Mouse (Mus musculus) heart, adult 8-10 months (tissue): ENCODE measurements around the gene Zc2hc1c. TPM values are rescaled to one million over a fixed set of nuclear protein-coding genes. Genes with fewer than 3 reads are reported as not detected.

Experiments
- DNase-seq: peaks from one replicate; pipeline ENCODE4 v3.0.0; 2022; ENCODE audit warnings: low spot score
- total RNA-seq, 4 experiments: library from RNA; stranded (reverse); gene quantifications; 2 replicates each; pipeline ENCODE4 v1.2.4; 2022

The Zc2hc1c gene
- total RNA-seq, 4 experiments from 2014 or later: 2.6 to 3.2 (median 2.6) TPM

DNA sequence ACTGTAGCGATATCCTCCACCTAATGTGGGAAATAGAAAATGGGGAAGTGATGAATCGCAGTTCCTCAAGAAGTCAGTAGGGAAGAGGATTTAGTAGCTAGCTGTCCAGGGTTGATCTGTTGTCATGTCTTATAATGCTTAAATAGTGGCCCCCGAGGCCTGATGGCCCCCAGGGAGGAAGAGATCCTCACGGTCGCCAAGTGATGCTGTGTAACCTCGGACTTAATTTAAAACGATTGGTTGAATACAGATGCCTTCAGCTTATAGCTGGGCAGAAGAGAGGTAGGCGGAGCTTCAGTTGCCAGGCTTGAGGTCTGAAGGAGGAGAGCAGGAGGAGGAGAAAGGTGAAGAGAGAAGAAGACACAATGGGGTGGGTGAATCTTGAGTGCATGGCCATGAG, 4.1 kb upstream of the Zc2hc1c start:
- no peak for DNase-seq

DNA sequence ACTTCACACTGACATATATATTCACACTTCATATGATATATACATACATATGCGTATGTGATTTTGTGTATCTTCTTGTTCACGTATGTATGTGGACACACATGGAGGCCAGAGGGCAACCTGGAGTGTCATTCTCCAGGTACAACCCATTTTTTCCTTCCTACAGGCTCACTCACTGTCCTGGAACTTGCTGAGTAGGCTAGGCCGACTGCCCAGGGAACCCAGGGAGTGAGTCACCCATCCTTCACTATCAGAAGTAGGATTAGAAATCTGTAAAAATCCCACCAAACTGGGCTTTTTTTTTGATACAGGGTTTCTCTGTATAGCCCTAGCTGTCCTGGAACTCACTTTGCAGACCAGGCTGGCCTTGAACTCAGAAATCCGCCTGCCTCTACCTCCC, 3.4 kb upstream of the Zc2hc1c start:
- no peak for DNase-seq

DNA sequence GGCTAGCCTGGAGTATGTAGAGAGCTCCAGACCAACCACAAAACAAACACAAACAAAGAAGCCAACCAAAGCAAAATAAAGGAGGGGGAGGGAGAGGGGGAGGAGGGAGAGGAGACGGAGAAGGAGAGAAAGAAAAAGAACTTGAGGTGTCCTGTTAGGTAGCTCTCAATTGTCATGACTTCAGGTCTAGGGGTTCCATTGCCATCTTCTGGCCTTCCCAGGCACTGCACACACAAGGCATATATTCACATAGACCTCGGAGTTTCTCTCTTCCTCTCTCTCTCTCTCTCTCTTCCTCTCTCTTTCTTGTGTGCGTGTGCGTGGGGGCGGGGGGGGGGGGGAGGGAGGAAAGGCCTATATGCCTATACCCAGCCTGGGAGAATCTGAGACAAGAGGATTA, 1.4 kb upstream of the Zc2hc1c start:
- DNase-seq: no peak

DNA sequence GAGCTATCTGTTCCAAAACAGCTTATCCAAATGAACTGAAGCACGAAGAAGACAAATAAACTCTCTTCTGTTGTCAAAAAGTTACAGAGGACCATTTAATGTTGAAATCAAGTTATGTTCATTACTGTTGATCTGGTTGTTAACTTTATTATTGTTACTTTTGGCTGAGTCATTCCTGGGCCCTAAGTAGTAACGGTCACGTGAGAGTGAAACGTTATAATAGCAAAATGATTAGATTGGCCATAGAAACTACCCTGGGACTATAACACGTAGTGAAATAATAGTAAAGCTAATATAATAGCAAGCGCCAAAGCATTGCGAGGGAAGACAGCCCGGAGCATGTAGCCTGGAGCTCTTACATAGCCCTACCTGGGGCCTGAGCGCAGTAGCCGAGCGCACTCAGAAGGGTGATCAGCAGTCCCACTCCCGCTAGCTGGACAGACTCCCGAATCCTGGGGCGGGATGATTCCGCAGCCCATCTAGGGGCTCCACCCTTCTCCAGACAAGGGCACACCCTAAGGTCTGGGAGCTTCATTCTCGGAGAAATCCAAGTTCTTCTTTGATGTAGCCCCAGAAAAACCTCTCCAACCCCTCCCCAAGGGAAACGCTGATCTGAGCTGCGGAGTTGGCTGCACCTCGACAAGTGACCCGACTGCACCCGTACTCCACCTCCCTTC, 444 bp upstream of the Zc2hc1c start, which contains the start of gene Acyp1:
Acyp1 (minus strand) TSS at position 630 of the 677 bp plus-strand sequence.
- no peak for DNase-seq

DNA sequence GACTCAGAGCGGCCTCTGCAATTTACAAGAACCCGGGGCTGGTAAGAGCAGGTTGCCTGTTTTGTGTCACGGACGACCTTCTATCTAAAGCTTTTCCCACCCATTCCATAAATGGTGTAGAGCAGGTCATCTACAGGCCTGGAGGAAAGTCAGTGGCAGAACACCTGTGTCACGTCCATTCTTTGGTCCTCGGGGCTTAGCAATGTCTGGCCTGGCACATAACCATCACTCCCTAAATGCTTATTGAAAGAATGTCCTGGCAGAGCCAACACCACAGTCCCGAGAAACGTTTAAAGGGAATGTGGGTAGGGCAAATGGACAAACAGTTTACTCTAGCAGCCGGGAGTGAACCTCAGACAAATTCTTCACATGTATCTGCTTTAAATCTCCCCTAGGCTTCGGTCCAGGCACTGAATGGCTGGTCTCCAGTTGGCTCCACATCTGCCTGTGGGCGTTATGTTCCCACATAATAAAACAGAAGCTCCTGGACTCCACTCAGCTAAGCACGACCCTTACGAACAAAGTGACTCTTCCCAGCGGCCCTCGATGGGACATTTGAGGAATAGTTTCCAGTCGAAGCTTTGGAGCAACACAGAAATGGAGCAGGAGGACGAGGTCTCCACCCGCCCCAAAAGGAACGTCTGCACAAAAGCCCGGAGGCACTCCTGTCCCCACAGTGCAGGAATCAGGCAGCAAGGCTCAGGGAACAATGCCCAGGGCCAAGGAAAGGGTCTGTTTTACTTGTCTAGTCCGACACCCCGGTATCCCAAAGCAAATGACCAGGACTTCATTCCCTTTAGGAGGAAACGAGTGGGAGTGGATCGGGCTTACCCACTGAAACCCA, 988 bp downstream of the Zc2hc1c start:
- DNase-seq: no peak

DNA sequence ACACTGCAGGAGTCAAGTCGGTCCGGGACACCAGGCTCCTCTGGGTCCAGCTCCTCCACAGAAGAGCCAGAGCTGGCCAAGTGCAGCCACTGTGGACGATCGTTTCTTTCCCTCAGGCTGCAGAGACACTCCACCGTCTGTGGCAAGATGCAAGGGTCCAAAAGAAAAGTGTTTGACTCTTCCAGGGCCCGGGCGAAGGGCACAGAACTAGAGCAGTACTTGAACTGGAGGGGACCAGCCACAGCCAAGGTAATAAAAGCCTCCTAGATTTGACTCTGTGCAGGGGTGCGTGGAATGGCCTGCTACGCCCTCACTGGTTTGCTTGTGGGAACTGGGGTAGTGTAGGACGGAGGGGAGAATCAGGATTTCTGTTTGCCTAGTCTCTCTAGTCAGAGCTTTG, 2.2 kb downstream of the Zc2hc1c start:
- no peak for DNase-seq

DNA sequence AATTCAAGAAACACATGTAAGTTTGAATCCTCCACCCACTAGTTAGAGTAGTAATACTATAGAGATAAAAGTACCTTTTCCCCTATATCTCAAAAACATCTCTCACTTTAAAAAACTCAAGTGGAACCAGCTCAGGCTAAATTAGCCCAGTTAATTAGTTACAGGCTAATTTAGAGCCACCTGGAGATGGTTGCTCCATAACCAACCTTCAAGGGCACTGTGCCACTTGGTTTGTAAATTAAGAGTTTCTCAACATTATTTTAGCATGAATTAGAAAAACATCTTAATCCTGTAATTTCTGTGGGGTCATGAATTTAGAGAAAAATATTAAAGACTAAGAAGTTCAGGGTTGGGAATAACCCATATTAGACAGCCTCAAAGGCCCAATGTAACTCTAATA, 3.1 kb downstream of the Zc2hc1c start:
- DNase-seq: no peak

DNA sequence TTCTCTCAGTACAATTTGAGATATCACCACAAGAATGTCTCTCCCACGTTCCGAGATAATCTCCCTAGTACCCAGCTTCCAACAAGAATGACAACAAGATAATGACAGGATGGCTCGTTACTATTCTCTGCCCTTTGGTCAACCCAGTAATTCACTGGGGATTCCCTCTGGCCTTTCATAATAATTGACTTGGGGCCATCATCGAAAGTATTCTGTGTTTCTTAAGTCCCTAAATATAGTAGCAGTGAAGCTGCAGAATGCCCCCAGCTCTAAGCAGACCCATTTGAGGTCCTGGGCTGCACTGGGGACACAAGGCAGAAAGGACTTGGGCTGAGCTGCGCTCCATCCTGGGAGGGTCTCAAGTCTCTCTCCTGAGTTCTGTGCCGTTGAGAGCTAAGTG, 3.9 kb downstream of the Zc2hc1c start:
- no peak for DNase-seq

DNA sequence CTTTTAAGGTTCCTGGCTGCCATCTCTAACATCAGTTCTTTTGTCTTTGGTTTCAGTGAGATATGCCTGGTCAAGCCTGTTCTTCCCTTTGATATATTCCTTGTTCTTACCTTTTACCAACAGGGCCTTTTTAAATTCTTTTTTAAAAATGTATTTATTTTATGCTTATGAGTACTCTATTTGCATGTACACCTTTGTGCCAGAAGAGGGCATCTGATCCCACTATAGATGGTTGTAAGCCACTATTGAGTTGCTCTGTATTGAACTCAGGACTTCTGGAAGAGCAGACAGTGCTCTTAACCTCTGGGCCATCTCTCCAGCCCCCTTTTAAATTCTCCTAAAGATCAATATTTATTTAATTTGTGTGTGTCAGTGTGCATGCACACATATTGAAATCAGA, 4.5 kb downstream of the Zc2hc1c start:
- DNase-seq: no peak

DNA sequence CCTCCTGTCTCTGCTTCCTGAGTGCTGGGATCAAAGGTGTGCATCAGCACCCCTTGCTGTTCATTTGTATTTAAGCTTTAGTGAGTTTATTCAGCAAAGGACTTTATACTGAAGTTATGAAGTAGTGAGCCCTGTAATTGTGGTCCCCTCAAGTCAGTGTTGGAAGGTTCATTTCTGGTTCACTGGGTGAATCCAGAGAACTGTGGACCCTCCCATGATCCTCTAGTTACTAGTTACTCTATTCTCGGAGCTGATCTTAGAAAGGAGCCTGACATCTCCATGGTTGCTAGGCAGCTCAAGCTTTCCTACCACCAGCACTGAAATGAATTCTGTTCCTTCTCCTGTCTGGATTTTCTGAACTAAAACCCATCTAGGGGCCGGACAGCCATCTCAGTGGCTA, 7.1 kb downstream of the Zc2hc1c start:
- DNase-seq: no peak

DNA sequence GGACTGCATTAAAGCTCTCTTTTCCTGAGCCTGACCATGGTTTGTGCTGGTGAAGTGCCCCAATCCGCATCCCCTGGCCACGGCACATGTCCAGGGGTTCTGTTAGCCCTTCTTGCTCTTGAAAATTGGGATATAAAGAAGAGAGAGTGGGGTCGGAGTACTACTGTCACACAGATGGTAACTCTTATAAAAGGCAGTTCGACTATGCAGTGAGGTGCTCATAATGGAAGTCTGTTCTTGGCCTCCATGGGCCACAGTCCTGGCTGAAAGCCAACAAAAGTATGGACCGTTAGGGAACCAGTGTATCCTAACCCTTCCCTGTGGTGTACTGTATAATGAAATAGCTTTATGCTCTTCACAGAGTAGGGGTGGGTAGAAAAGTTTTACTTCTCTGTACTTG, 8.5 kb downstream of the Zc2hc1c start:
- no peak for DNase-seq

DNA sequence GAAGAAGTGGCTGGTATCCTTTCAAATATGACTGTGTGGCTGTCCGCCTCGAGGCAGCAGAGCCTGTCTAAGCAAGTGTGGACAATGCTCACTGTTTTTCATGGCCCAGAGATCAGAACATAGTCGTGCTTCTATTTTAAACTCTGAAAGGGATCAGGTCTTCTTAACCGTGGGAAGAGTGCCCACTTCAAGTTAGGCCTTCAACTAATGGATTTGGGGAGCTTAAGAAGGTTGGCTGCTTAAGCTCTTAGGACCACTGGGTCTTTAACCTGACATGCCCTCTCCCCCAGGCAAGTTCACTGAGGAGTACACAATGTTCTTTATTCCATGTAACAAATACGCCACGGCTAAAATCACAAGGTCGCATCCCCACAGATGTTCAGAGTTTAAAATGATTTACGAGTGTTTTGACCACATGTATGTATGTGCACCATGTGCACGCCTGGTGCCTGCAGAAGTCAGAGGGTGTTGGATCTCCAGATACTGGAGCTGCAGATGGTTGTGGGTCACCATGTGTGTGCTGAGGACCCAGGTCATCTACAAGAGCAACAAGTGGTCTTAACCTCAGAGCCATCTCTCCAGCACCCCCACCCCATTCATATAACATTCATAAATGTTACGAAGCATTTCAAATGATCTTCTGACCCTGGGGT, 9.1 kb downstream of the Zc2hc1c start:
- no peak for DNase-seq

DNA sequence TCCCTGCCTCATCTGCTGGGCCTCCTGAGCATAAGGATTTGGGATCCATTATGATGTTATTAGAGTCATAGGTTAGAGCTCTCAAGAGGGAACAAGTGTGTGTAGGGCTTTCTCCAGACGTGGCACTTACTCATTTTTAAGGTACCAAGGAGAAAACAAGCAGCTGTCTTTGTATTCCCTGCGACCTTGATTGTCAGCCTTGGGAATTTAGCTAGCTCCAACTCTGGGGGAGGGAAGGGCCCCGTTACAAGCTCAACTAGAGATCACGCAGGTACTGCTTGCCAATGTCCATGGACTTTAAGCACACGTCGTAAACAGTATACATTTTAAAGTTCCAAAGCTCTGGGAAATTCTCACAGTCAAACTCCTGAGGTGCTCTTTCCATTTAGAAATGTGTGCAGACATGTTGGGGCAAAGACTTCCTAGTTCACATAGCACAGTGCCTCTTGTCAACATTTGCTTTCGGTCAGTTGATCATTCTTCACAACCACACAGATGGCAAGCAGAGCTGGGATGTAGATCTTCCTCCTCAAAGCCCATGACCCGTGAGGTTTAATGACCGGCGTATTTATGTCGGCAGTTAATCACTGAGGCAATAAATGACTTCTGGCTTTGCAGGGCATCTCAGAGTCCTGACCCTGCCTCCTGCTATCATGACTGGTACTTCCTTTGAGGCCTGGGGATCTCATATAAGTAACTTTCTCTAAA, 9.9 kb downstream of the Zc2hc1c start:
- no peak for DNase-seq

DNA sequence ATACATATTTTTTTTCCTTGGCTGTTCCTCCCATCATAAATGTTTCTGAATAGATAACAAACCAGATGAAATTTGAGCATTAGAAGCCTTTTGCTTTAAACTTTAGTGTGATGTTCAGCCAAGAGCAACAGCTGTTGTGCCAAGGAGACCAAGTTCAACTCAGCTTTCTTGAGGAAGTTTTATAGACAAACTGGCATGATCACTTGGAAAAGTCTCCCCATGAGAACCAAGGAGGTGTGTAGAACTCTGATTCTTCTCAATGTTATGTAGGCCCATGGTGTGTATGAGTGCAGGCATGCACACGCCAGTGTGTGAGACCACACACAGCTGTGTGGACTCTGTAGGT, 10.4 kb downstream of the Zc2hc1c start:
- DNase-seq: no peak

DNA sequence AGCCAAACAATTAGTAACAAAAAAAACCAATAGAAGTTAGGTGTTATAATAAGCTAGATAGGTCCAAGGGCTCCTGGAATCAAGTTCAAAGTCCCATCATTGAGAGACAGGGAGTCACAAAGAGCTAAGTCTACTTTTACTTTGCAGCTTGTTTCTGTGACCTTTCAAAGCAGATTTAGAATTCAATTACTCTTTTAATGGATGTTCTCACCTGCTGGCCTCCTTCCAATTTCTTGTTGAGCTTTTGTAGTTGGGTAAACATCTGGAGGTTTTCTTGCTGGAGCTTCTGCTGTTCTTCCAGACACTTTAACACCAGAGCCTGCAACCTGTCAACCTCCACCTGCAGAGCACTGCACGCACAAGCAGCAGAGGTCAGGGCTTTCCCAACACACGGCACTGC, 14.9 kb downstream of the Zc2hc1c start:
- no peak for DNase-seq

DNA sequence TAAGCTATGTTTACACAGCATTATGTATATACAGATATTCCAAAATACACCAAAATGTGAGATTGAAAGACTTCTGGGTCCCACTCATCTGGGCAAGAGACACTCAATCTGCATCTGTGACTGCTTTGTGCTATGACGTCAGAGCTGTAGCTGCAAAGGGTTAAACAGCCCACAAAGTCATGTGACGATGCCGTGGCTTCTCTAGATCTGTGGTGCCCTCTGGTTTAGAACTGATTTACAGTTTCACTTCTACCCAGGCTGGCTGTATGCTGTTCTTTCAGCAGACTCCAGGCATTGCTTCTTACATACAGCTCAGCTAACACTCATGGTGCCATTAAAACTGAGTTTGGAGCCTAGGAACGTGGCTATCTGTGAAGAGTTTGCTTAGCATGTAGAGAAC, 16.3 kb downstream of the Zc2hc1c start:
- no peak for DNase-seq

DNA sequence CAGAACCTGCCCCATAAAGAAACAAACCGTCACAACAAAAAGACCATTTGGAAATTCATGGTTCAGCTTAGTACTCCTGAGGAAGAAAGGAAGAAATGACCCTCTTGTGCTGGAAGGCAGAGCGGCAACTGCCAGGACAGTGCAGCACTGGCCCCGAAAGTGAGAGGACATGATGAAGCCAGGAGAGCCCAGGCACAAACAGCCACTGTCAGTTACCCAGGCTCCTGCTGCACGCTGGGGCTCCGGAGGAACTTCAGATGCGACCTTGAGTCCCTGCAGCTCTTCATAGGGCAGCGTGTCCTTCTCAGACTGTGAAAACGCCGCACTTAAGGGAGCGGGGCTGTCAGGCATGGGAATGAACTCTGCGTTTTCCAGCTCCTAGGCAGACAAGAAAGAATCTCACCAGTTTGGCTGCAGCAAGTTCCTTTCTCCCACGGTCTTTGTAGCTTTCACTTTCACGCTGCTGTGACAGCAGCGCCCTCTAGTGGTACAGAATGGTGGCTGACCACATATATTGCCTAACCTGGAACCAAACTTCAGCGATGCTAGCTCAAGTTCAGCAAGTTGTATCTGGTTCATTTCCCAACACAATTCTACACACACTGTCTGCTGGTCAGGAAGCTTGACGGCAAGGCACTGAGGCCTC, 17.0 kb downstream of the Zc2hc1c start:
- peak; percentile 87 for DNase-seq

DNA sequence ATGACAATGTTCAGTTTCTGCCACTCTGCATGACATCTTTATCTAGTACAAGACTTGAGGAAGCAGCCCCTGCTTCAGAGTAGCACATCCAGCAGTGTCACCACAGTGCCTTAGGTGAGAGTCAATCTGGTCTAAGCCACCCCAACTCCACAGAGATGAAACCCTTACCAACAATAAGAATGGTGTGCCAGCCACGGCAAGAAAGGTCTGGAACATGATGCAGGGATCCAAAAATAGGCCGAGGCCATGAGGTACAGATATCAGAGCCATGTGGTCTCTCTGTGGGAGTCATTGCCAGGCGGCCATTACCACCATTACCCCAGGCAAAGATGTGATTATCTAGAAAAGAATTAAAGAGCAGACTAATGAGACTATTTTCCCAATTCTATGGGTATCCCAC, 20.3 kb downstream of the Zc2hc1c start:
- DNase-seq: no peak

DNA sequence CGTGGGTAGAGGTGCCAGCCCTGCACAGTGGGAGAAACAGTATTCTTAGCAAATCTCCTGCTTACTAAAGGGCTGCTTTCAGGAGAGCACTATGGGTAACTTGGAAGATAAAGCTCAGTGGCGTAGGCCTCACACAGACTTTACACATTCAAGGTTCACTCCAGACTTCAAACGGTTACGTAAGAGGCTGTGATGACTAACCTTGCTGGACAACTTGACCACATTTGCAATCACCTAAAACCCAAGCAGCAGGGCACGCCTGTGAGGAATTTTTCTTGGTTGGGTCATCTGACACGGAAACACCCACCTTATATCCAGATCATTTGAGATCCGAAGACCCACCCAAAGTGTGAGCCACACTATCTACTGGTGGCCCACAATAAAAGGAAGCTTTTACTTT, 41.8 kb downstream of the Zc2hc1c start:
- DNase-seq: no peak

DNA sequence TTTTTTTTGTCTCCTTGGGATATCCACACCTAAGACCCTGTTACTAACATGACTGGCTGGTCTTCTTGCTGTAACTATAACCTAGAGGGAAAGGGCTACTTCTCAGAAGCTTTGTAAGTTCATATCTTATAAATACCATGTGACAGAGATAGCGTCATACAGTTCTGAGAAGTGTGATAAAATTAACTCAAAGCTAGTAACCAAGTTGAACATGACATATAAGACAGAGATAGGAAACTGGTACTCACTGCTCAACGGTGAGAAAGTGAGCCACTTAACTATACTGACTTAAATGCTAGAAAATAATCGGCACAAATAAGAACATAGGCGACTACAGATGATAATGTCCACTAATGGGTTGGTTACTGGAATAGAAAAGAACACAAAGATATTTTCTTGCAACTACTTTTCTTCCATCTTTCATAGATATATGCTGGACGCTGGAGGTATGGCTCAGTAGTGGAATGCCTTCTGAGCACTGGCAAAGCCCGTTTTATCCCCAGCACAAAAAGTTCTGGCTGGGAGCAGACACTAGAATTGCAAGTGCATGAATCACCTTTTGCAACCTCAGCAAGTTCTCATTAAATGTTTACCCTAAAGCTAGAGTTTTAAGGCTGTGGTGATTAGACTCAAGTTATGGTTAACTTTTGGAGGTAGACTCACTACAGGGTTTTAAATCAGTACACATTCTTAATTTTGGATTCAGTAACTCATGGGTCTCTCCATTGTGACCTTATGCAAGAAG, 49.3 kb downstream of the Zc2hc1c start:
- DNase-seq: no peak

DNA sequence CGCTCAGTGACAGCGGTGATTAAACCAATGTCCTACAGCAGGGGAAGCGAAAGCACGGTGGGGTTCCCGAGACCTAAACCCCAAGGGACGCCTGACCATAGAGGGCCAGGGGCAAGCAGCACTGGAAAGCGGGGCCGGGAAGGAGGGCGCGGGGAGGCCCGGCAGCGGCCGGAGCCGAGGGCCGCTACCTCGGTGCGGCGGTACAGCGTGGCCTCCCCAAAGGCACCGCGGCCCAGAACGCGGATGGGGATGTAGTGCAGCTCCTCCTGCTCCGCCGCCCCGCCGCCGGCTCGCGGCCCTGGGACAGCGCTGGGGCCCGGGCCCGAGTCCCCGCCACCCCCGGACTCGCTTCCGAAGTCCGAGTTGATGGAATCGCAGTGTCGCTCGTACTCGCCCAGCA, 50.4 kb downstream of the Zc2hc1c start:
- DNase-seq: peak; percentile 20
